Mouse (Mus musculus): ENCODE results near the gene Myocd.

Gene Myocd

DNA sequence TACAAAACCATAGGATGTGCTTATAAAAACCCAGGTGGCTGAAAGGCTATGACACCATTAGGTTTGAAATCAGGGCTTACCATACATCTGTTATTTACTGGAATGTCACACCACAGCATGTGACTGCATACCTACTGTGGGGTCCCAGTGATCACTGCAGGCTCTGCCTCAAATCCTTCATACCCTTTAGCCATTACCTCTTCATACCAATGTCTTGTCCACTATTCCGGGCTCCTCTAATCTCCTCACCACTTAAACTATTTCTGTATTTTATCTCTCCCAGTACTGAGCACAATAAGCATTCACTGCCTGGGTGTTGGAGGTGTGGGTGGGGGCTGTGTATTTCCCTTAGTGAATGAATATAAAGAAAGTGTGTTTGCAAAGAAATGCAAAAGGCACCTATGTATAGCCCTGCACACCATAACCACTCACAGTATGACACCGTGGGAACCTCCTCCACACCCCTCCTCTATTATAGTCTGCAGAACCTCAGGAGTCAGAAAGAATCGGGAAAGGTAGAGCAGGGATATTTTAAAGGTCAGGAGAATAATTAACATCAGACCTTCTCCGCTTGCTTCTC is 126.9 kb downstream of the Myocd start:
- DNase-seq (ENCODE audit: low spot score), result no peak

GRCm38 (mm10) chr11:65139030-65139429 is 130.8 kb downstream of the Myocd start:
- DNase-seq (ENCODE audit: low spot score), result no peak

DNA sequence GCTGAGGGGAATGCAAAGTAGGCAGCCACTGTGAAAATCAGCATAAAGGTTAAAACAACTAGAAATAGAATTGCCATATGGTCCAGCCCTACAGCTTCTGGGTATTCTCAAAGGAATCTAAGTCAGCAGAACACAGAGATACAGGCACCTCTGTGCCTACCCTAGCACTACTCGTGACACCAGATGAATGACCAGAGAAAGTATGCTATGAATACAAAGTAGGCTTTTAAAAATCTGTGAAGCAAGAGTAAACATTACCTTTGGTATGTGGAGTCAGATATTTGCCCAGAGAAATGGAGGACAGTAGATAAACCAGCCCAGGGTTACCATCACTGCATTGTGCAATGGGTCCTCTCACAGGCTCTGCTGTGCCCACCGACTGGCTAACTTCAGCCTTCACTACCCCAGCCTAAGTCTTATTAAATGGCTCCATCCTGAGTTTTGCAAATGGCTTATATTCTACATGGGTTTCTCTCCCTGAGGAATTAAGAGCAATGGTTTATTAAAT is 132.6 kb downstream of the Myocd start:
- DNase-seq (ENCODE audit: low spot score), result no peak

DNA sequence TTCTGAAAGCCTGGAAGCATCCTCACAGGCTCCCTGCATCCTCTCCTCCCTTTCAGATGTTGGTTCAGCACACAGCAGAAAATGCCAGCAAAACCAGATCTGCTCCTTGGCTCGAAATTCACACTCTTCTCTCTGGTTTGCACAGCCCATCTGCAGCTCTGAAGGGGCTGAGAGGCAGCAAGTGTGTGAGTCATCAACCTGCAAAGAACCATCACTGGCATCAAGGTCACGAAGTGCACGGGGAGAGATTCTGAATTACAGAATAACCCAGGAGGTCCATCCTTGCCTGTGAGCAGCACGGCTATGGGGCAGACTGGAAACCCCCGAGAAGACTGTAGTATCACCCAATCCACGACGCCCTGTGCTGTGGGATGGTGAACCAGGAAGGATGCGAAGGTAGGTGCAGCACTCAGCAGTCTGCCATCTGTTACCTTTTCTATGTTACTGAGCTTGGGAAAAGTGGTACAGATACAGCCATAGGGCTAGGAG is 134.5 kb downstream of the Myocd start:
- no peak for DNase-seq (ENCODE audit: low spot score)

GRCm38 (mm10) chr11:65133661-65134060 is 136.1 kb downstream of the Myocd start:
- DNase-seq (ENCODE audit: low spot score), result no peak

DNA sequence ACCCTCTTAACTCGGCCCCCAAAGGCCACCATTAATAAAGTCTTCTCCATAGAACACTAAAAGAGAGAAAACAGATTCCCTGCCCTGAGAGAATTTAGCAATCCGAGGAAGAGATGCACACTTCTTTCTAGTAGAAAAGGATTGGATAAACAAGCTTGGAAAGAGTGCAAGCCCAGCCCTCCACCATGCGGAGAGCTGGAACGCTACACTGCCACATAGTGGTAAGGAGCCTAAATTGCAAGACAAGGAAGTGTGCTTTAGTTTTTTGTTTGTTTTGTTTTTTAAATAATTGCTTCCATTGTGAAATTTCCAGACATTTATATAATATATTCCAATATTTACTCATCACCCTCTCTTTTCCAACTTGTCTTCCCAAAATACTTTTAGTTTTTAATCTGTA is 140.7 kb downstream of the Myocd start:
- peak; percentile 19 for DNase-seq (ENCODE audit: low spot score)

DNA sequence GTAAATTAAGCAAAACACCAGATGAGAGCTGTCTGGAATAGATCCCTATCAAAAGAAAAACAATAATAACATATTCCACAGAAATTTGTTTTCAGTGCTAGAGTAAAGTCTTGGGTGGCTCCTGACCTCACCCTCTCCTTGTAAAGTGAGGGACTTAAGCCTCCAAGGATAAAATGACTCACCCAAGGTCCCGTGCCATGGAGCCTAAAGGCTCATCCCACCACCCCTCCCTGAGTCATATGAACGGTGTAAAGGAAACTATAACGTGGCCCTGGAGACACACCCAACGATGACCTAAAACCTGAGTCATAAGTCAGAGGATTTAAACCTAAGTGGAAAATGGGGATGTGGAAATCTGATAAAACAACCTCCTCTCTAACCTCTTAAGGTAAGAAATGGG is 141.1 kb downstream of the Myocd start:
- DNase-seq (ENCODE audit: low spot score), result no peak

- no peak for DNase-seq (ENCODE audit: low spot score)
Measured at GRCm38 (mm10) chr11:65126566-65126965, 143.2 kb downstream of the Myocd start.
